Mouse (Mus musculus) myocyte (in vitro differentiated cells): ENCODE measurements at regions not wholly inside any gene's neighbourhood (a gene's known extent, or its start where the extent isn't known, plus 50 kb on each side); places are given as distances from the start of the nearest gene placed in this dataset.

ENCODE experiments used
- H3K27me3 ChIP-seq: one replicate; pipeline ENCODE4 v1.6.1; 2011; ENCODE audit not compliant: control insufficient read depth, insufficient read depth, insufficient read length
- H3K36me3 ChIP-seq: one replicate; pipeline ENCODE4 v1.6.1; 2011; ENCODE audit not compliant: control insufficient read depth, insufficient read depth
- H3K4me2 ChIP-seq: one replicate; pipeline ENCODE4 v1.6.1; 2011; ENCODE audit warnings: low read depth, control low read depth
- H3K4me3 ChIP-seq: one replicate; pipeline ENCODE4 v1.5.1; 2011; ENCODE audit warnings: mild to moderate bottlenecking, control low read depth, moderate library complexity
- H3K79me2 ChIP-seq: one replicate; pipeline ENCODE4 v1.6.1; 2011; ENCODE audit not compliant: control insufficient read depth, insufficient read depth
- H3ac ChIP-seq: one replicate; pipeline ENCODE4 v1.6.1; 2011; ENCODE audit not compliant: control insufficient read depth, insufficient read length
- CEBPB ChIP-seq: IDR thresholded peaks from 2 replicates; pipeline ENCODE4 v1.6.1; 2011; ENCODE audit warnings: mild to moderate bottlenecking, moderate library complexity; ENCODE audit not compliant: poor library complexity, insufficient read depth, severe bottlenecking
- E2F4 ChIP-seq: IDR thresholded peaks from one replicate; pipeline ENCODE4 v1.6.1; 2011; ENCODE audit warnings: mild to moderate bottlenecking, control low read depth, moderate library complexity; ENCODE audit not compliant: insufficient read depth
- MAX ChIP-seq: IDR thresholded peaks from one replicate; pipeline ENCODE4 v1.6.1; 2011; ENCODE audit warnings: low read depth, mild to moderate bottlenecking, control low read depth
- MYOD1 ChIP-seq, 3 experiments: IDR thresholded peaks; one replicate each; pipeline ENCODE4 v1.6.1; 2011; ENCODE audit warnings: control low read depth in 2 of 3, low read depth in 2 of 3, mild to moderate bottlenecking in 2 of 3, moderate library complexity in 1 of 3; ENCODE audit not compliant: insufficient read length in 2 of 3, control insufficient read depth in 1 of 3
- MYOG ChIP-seq, 3 experiments: IDR thresholded peaks; one replicate each; pipeline ENCODE4 v1.6.1; 2011; ENCODE audit warnings: control low read depth in 2 of 3, low read depth in 2 of 3, mild to moderate bottlenecking in 2 of 3; ENCODE audit not compliant: insufficient read length in 2 of 3, control insufficient read depth in 1 of 3, insufficient read depth in 1 of 3
- POLR2A ChIP-seq: IDR thresholded peaks from one replicate; pipeline ENCODE4 v1.6.1; 2011; ENCODE audit warnings: low read depth, mild to moderate bottlenecking, control low read depth, moderate library complexity; ENCODE audit not compliant: insufficient read length
- POLR2AphosphoS2 ChIP-seq: IDR thresholded peaks from one replicate; pipeline ENCODE4 v1.6.1; 2011; ENCODE audit warnings: low read depth, control low read depth; ENCODE audit not compliant: insufficient read length
- REST ChIP-seq: IDR thresholded peaks from one replicate; pipeline ENCODE4 v1.6.1; 2011; ENCODE audit warnings: mild to moderate bottlenecking, control low read depth, moderate library complexity; ENCODE audit not compliant: insufficient read depth, insufficient read length
- SRF ChIP-seq: IDR thresholded peaks from one replicate; pipeline ENCODE4 v1.6.1; 2011; ENCODE audit warnings: low read depth; ENCODE audit not compliant: control insufficient read depth, insufficient read length
- TCF12 ChIP-seq: IDR thresholded peaks from one replicate; pipeline ENCODE4 v1.6.1; 2011; ENCODE audit warnings: mild to moderate bottlenecking, control low read depth; ENCODE audit not compliant: poor library complexity, insufficient read depth, severe bottlenecking
- TCF3 ChIP-seq: IDR thresholded peaks from one replicate; pipeline ENCODE4 v1.6.1; 2011; ENCODE audit warnings: low read depth, control low read depth; ENCODE audit not compliant: insufficient read length
- USF1 ChIP-seq: IDR thresholded peaks from one replicate; pipeline ENCODE4 v1.6.1; 2011; ENCODE audit warnings: low read depth, mild to moderate bottlenecking, control low read depth, moderate library complexity

DNA sequence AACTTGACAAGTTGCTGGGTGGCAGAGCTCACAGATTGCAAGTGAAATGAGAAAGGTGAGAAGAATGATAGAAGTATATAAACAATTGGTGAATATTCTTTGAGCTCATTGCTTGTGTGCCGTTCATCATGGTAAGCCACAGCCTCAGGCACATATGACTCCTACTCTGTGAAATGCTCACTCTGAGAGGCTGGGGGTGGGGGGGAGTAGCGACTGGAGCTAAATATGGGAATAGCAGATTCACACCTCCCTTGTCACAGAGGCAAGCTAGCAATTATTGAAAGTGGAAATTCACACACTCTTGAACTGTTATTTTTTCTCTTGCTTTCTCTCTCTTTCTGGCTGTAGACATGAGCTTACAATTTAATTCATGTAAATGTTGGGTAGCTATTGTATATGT lies 481.0 kb upstream of the Lcorl start:
- Histone ChIP-seq H3K4me2 (no peak overlapping the region), H3K4me3 (no peak overlapping the region)

DNA sequence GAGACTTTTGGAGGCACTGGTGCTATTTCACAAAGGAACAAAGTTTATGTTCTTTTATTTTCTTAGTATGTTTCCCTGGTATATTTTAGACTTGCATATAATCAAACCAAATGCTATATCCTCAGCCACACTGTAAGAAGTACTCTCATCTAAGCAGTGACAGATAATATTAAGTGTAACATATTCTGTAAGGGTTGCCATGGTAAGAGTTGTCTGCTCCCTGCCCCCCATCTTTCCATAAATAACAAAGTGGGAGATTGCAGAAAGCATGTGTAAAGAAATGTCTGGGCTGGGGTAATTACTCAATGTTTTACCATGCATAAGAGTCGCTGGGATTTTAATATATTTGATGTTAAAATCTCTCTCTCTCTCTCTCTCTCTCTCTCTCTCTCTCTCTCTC lies 473.5 kb upstream of the Lcorl start:
- no peaks in the 10 kb centered on the region for H3K36me3 ChIP-seq
- no peaks in the 10 kb centered on the region for H3K79me2 ChIP-seq
- TF ChIP-seq MYOD1 (IDR thresholded peaks at IDR 0.05; ENCODE audit: control insufficient read depth in 1 of 3, insufficient read length in 2 of 3, low read depth in 2 of 3) (no peak), TCF3 (no peak), CEBPB (no peak), E2F4 (no peak), MAX (no peak), POLR2AphosphoS2 (no peak), TCF12 (no peak), MYOG (IDR thresholded peaks at IDR 0.05; ENCODE audit: control insufficient read depth in 1 of 3, insufficient read depth in 1 of 3, insufficient read length in 2 of 3, low read depth in 2 of 3) (no peak), SRF (no peak), USF1 (no peak), REST (no peak), POLR2A (no peak)
- no peaks in the 10 kb centered on the region for H3K27me3 ChIP-seq
- H3ac ChIP-seq: no peak overlapping the region
- no peak overlapping the region for H3K4me3 ChIP-seq
- no peak overlapping the region for H3K4me2 ChIP-seq

More for the DNA sequence above, 481.0 kb upstream of the Lcorl start:
- no peak overlapping the region for H3ac ChIP-seq
- no peaks in the 10 kb centered on the region for H3K36me3 ChIP-seq
- H3K79me2 ChIP-seq: no peaks in the 10 kb centered on the region
- no peaks in the 10 kb centered on the region for H3K27me3 ChIP-seq
- no peak for TF ChIP-seq USF1
- no peak for TF ChIP-seq REST
- no peak for TF ChIP-seq POLR2AphosphoS2
- no peak for TF ChIP-seq TCF12
- no peak for TF ChIP-seq E2F4
- TF ChIP-seq MAX: no peak
- no peak for TF ChIP-seq SRF
- no peak for TF ChIP-seq TCF3
- TF ChIP-seq POLR2A: no peak
- TF ChIP-seq CEBPB: no peak
